Mouse (Mus musculus) G1E (cell line): Measurements from ENCODE around the gene Zfp446.

Source experiments
- CTCF ChIP-seq: IDR thresholded peaks from 2 replicates; pipeline ENCODE4 v1.5.1; 2012; ENCODE audit warnings: low read depth, low read length, inconsistent platforms, mixed read lengths
- TAL1 ChIP-seq: conservative IDR thresholded peaks from 2 replicates; pipeline ENCODE4 v1.6.1; 2012; ENCODE audit warnings: low read depth, low read length, inconsistent platforms, mixed read lengths

DNA sequence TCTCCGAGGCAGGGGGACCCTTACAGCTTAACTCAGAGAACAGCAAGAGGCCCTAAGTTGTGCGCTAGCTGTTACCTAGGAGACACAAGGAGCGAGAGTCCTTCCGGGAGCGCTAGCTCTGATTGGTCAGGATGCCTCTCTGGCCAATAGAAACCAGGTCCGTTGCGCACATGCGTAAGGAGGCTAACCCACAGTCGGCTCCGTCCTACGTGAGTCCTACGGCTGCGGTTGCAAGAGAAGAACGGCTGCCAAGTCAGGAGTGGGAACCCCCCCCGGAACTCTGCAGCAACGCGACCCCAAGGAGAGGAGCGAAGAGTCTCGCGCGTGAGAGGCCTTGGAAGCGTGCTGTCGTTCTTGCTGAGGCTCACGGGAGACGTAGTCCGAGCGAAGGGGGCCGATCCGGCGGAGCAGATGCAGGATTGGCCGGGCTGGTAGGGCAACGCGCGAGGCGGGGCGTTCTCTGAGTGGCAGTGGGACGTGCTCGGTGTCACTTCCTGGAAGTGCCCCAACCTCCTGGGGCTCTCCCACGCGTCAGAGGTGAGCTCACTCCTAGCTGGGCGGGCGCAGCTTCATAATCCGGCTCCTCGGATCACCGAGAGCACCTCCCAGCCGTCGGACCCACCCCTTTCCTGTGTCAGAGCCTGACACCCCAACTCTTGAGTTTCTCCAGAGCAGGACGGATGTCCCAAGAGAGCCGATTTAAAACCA is at the start of gene Zfp446:
- TF ChIP-seq TAL1 (no peak), CTCF (no peak)
